Mouse (Mus musculus): ENCODE measurements at regions not wholly inside any gene's neighbourhood (a gene's known extent, or its start where the extent isn't known, plus 50 kb on each side); places are given as distances from the start of the nearest gene placed in this dataset.

DNA sequence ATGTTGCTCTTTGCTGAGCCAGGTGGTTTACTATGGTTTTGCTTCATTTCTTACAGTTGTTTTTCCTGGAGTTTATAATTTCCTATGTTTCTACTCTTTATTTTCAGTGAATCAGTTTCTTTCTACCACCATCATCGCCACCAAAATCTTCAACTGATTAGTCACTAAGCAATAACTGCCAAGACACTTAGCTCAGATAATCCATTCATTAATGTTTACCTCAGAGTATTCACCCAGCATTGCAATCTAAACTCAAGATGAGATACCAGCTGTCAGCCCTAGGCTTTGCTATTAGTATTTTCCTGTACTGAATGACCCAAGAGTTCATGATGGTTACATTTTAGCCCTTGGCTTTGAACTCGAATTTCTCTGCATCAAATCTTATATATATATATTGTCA is 96.8 kb upstream of the Cadm1 start:
- WGBS, result 78% methylated on average over 2 of the region's 2 CpGs
- Histone ChIP-seq H3K4me1 (replicated peaks) (peaks cover 8% of the 10 kb centered on the region; the same call in 1 of the 2 replicates), H3K4me3 (no peak overlapping the region), H3K4me2 (no peak overlapping the region), H3K27me3 (no peaks in the 10 kb centered on the region), H3K27ac (replicated peaks) (no peak overlapping the region), H3K9ac (no peak overlapping the region), H3K9me3 (no peaks in the 10 kb centered on the region), H3K36me3 (no peaks in the 10 kb centered on the region)
- no peak for ATAC-seq (ENCODE audit: low FRiP score, low read depth)

DNA sequence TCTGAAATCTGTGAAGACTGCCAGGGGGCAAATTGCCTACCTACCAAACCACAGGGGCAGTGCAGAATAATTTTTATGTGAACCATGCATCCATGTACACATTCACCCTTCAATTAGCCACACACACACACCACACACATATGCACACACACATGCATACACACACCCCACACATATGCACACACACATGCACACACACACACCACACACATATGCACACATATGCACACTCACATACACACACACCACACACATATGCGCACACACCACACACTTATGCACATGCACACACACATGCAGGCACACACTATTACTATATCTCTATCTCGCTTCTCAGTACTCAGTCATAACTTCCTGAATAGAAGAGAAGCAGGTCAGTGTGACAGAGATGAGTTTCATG is 95.9 kb upstream of the Cadm1 start:
- H3K27me3 ChIP-seq, result no peaks in the 10 kb centered on the region
- WGBS, result 95% methylated on average over 2 of the region's 2 CpGs
- no peak overlapping the region for H3K27ac ChIP-seq (replicated peaks)
- no peak overlapping the region for H3K4me2 ChIP-seq
- H3K9ac ChIP-seq, result no peak overlapping the region
- H3K4me1 ChIP-seq (replicated peaks), result peaks cover 8% of the 10 kb centered on the region; the same call in 1 of the 2 replicates
- no peaks in the 10 kb centered on the region for H3K36me3 ChIP-seq
- no peaks in the 10 kb centered on the region for H3K9me3 ChIP-seq
- H3K4me3 ChIP-seq, result no peak overlapping the region
- ATAC-seq (ENCODE audit: low FRiP score, low read depth), result no peak

DNA sequence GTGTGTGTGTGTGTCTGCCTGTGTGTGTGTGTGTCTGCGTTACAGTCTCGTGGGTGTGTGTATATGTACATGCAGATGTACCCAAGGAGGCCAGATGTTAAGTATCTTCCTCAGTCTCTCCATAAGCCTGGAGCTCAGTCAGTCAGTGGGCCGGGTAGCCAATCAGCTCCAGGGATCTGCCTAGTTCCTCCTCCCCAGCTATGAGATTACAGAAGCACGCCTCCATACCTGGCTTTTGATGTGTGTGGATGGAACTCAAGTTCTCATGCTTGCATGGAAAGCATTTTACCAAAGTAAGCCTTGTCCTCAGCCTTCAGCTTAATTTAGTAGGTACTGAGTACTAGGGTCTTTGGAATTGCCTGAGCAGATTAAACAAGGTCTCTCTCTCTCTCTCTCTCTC is 91.0 kb upstream of the Cadm1 start:
- peaks cover 18% of the 10 kb centered on the region for H3K4me1 ChIP-seq (replicated peaks)
- no peak overlapping the region for H3K27ac ChIP-seq (replicated peaks)
- H3K36me3 ChIP-seq, result no peaks in the 10 kb centered on the region
- H3K4me3 ChIP-seq, result no peak overlapping the region
- WGBS, result 75% methylated on average over 4 of the region's 4 CpGs
- no peak for ATAC-seq (ENCODE audit: low FRiP score, low read depth)
- no peak overlapping the region for H3K9ac ChIP-seq
- H3K4me2 ChIP-seq, result no peak overlapping the region
- no peaks in the 10 kb centered on the region for H3K27me3 ChIP-seq
- no peaks in the 10 kb centered on the region for H3K9me3 ChIP-seq

DNA sequence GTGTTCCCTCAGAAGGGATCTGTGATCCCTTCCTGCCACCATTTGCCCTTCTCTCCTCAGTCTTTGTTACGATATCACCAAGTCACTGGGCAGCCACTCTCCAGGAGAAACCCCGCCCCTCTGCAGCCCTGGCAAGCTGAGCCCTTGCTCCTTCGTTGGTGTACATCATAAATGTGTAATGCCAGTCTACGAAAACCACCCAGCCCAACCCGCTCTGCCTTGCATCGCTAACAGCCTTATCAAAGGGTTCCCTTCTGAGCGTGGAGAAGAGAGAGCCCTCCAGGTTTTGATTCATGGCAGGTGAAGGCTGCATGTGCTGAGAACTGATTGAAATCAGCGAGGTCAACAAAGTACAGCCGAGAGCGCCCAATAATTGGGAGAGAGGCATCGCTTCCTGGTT is 90.5 kb upstream of the Cadm1 start:
- no peak for ATAC-seq (ENCODE audit: low FRiP score, low read depth)
- 28% methylated on average over 11 of the region's 11 CpGs for WGBS
- Histone ChIP-seq H3K27ac (replicated peaks) (no peak overlapping the region), H3K36me3 (no peaks in the 10 kb centered on the region), H3K9ac (no peak overlapping the region), H3K4me2 (peak overlapping the region; percentile 49), H3K4me3 (peak overlapping the region; percentile 21), H3K9me3 (no peaks in the 10 kb centered on the region), H3K27me3 (no peaks in the 10 kb centered on the region), H3K4me1 (replicated peaks) (peaks cover 18% of the 10 kb centered on the region)

DNA sequence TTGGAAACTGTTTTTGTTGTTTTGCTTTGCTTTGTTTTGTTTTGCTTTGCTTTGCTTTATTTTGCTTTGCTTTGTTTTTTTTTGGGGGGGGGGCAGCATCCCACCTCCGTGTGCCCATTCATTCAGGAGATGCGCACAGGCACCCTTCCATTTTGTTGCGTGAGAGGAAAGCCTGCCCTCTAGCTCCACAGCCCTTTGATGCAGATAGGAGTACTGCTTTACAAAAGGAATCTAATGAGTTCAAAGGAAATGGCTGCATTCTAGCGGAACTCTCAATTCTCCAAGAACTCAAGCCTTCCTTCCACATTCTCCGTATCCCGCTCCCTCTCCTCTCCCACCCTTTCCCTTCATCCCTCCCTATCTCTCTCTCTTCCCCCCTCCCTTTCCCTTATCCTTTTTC is 89.8 kb upstream of the Cadm1 start:
- 17% methylated on average over 6 of the region's 6 CpGs for WGBS
- Histone ChIP-seq H3K9ac (no peak overlapping the region), H3K4me1 (replicated peaks) (peaks cover 15% of the 10 kb centered on the region), H3K36me3 (no peaks in the 10 kb centered on the region), H3K4me3 (peak overlapping the region; percentile 21), H3K9me3 (no peaks in the 10 kb centered on the region), H3K27me3 (no peaks in the 10 kb centered on the region), H3K27ac (replicated peaks) (no peak overlapping the region), H3K4me2 (peak overlapping the region; percentile 49)
- no peak; the same call in 1 of the 2 replicates for ATAC-seq (ENCODE audit: low FRiP score, low read depth)

DNA sequence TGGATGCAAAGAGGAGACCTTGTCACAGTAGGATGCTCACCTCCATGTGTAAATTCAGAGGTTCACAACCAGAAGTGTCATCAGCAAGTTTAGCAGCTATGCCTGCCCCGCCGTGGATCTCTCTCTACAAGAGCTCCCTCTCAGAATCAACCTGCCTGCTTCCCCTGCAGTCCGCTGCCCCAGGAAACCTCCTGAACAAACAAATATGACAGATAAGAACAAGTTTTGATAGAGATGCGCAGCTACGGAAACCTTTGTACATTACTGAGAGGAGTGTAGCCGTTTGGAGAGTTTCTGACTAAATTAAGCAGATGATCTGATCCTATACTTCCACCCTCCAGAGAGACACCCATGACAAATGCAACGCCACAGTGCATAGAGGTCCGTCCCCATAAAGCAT is 88.8 kb upstream of the Cadm1 start:
- no peaks in the 10 kb centered on the region for H3K9me3 ChIP-seq
- no peak overlapping the region for H3K27ac ChIP-seq (replicated peaks)
- WGBS, result 88% methylated on average over 8 of the region's 8 CpGs
- no peak overlapping the region for H3K9ac ChIP-seq
- H3K27me3 ChIP-seq, result no peaks in the 10 kb centered on the region
- H3K4me1 ChIP-seq (replicated peaks), result peaks cover 11% of the 10 kb centered on the region
- no peaks in the 10 kb centered on the region for H3K36me3 ChIP-seq
- no peak overlapping the region for H3K4me2 ChIP-seq
- H3K4me3 ChIP-seq, result no peak overlapping the region
- no peak for ATAC-seq (ENCODE audit: low FRiP score, low read depth)

DNA sequence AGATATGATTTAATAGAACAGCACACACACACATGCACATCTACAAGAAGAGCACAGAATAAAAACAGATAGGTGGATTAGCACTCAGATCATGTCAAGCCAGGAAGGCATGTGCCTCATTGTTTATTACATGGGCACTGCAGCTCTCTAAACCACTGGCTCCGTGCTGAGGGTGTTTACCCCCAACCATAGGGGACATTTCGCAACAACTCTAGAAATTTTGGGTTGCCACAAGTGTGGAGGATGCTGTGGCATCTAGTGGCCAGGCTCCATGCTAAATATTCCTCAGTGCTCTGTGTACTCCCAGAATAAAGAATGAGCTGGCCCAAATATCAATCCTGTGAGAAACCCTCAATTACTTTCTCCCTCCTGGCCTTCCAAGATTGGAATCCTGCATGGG is 85.8 kb upstream of the Cadm1 start:
- Histone ChIP-seq H3K9ac (no peak overlapping the region), H3K4me1 (replicated peaks) (peaks cover 11% of the 10 kb centered on the region), H3K27ac (replicated peaks) (no peak overlapping the region), H3K36me3 (no peaks in the 10 kb centered on the region), H3K4me3 (no peak overlapping the region), H3K27me3 (no peaks in the 10 kb centered on the region), H3K9me3 (no peaks in the 10 kb centered on the region), H3K4me2 (no peak overlapping the region)
- 88% methylated on average over 2 of the region's 2 CpGs for WGBS
- ATAC-seq (ENCODE audit: low FRiP score, low read depth), result no peak

DNA sequence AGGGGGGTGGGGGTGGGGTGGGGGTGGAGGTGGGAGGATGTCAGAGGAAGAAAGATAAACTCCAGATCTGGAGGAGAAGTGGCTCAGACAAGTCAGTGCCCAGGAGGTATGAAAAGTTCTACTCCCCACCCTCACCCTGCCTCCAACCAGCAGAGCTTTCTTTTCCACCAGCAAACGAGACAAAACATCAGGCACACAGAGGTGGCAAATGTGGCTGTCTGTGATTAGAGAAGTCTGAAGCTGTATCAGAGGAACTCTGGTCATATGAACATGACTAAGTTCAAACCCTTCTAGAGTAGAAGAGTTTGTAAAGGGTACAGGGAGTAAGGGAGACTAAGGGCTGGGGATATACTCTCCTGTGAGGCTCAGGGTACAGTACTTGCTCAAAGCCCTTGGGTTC is 85.2 kb upstream of the Cadm1 start:
- 34% methylated on average over 1 of the region's 1 CpGs for WGBS
- ATAC-seq (ENCODE audit: low FRiP score, low read depth), result no peak
- Histone ChIP-seq H3K4me1 (replicated peaks) (peaks cover 7% of the 10 kb centered on the region), H3K4me3 (no peak overlapping the region), H3K36me3 (no peaks in the 10 kb centered on the region), H3K4me2 (no peak overlapping the region), H3K9me3 (no peaks in the 10 kb centered on the region), H3K27me3 (no peaks in the 10 kb centered on the region), H3K9ac (no peak overlapping the region), H3K27ac (replicated peaks) (no peak overlapping the region)

DNA sequence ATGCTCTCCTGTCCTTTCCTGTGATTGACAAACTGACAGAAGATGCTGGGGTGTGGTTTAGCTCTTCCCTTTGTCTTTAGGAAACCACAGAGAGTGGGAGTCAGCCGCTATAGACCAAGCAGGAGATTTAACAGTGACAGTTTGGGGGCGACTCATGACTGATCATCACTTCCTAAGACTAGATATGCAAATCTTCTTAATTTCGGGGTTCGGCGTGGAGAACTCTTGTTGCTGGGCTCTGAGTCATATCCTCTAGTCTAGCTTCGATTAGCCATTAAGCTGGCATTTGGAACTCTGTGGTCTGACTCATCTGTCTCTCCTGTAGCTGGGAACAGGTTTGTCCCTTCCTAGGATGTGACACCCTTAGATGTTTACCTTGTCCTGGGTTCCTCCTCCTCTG is 84.6 kb upstream of the Cadm1 start:
- Histone ChIP-seq H3K27ac (replicated peaks) (no peak overlapping the region), H3K9ac (no peak overlapping the region), H3K4me3 (no peak overlapping the region), H3K27me3 (no peaks in the 10 kb centered on the region), H3K4me1 (replicated peaks) (0 out of 2 replicates have a peak, but pooled peaks cover 3% of the 10 kb centered on the region), H3K36me3 (no peaks in the 10 kb centered on the region), H3K4me2 (no peak overlapping the region), H3K9me3 (no peaks in the 10 kb centered on the region)
- 73% methylated on average over 6 of the region's 6 CpGs for WGBS
- ATAC-seq (ENCODE audit: low FRiP score, low read depth), result no peak

DNA sequence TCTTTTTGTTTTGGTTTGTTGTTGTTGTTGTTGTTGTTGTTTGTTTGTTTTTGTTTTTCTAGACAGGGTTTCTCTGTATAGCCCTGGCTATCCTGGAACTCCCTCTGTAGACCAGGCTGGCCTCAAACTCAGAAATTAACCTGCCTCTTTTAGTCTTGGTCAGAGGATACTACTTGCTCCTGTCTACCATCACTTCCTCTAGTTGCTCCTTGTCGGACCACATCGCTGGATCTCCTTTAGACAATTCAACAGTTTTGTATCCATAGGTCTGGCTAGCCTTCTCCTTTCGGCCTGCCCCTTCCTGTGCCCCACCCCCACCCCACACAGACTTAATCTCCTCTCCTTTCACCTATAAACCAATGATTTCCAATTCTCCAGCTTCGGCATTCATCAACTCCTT is 77.2 kb upstream of the Cadm1 start:
- Histone ChIP-seq H3K27me3 (no peaks in the 10 kb centered on the region), H3K4me1 (replicated peaks) (no peaks in the 10 kb centered on the region), H3K4me2 (no peak overlapping the region), H3K9me3 (no peaks in the 10 kb centered on the region), H3K9ac (no peak overlapping the region), H3K4me3 (no peak overlapping the region), H3K27ac (replicated peaks) (no peak overlapping the region), H3K36me3 (no peaks in the 10 kb centered on the region)
- WGBS, result 88% methylated on average over 4 of the region's 4 CpGs
- ATAC-seq (ENCODE audit: low FRiP score, low read depth), result no peak

DNA sequence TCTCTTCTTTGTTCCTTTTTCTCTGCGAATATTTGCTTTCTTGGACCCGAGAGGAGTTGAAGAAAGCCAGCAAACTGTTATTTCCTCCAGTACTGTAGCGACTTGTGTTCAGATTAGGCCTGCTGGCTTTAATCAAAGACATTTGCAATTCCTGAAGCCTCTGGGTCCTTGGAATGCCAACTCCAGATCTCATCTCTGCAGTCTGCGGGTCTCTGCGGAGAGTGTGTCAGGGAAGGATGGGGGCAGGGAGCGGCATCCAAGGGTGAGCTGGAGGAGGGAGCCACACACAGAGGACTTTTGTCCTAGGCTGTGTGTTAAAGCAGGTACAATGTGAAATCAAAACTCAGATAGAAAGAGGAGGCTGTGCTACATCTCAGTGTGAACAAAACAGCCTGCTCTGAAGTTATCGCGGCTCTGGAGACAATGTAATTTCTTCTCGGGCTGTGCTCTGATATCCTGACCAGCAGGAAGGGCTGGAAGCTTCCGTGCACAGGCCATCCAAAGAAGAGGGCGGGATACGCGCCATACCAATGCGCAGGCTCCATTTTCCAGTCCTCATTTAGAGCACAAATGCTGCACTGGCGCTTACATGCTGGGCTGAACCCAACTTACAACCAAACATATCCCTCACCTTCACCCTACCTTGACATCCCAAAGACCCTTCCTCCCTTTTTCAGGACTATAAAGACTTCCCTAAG is 71.1 kb upstream of the Cadm1 start:
- no peak for ATAC-seq (ENCODE audit: low FRiP score, low read depth)
- Histone ChIP-seq H3K4me3 (no peak overlapping the region), H3K4me1 (replicated peaks) (peaks cover 5% of the 10 kb centered on the region; the same call in 1 of the 2 replicates), H3K9ac (no peak overlapping the region), H3K4me2 (no peak overlapping the region), H3K27me3 (no peaks in the 10 kb centered on the region), H3K36me3 (no peaks in the 10 kb centered on the region), H3K27ac (replicated peaks) (no peak overlapping the region), H3K9me3 (no peaks in the 10 kb centered on the region)
- 55% methylated on average over 15 of the region's 15 CpGs for WGBS

DNA sequence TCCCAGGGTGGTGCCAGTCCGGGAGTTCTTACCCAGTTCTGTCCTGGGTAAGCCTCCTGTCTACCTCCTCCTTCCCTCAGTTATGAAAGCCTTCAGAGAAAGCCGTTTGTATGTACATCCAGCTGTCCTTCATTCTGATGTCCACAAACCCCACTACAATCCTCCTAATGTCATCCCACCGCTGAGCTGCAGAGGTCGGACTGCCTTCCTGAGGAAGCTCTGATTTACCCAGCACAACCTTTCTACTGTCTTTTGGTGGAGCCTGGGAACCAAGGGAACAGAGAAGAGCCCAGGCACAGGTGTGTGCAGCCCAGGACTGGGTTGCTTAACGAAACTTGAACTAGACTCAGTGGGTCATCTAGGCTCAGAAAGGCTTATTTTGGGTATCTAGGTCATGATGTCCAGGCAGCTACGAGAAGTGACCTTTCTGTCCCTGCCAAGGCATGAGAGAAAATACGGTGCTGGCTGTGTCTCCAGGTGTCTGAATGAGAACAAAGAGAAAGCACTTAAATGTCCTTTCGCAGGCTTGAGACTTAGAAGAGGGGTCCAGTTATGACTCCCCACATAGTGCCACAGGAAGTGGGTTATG is 70.4 kb upstream of the Cadm1 start:
- H3K4me3 ChIP-seq, result no peak overlapping the region
- no peak overlapping the region for H3K4me2 ChIP-seq
- WGBS, result 85% methylated on average over 8 of the region's 8 CpGs
- no peaks in the 10 kb centered on the region for H3K9me3 ChIP-seq
- H3K4me1 ChIP-seq (replicated peaks), result peaks cover 5% of the 10 kb centered on the region; the same call in 1 of the 2 replicates
- no peak overlapping the region for H3K27ac ChIP-seq (replicated peaks)
- ATAC-seq (ENCODE audit: low FRiP score, low read depth), result no peak
- no peaks in the 10 kb centered on the region for H3K36me3 ChIP-seq
- no peaks in the 10 kb centered on the region for H3K27me3 ChIP-seq
- no peak overlapping the region for H3K9ac ChIP-seq

DNA sequence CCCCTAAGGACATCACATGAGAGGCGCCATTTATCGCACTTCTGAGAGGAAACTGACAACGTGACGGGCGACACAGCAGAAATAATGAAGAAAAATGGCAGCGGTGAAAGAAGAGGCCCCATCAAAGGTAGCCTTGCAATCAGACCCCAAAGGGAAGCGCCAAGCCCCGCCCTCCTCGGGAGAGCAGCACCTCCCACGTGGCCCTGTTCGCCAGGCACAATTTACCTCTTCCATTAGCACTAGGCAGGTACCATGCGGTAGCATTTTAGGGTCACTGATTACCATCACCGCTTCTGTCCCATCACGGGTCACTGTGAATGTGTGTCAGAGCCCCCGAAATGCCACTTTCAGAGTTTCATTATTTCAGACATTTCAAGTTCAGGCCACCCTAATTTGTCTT is 69.7 kb upstream of the Cadm1 start:
- no peaks in the 10 kb centered on the region for H3K9me3 ChIP-seq
- H3K36me3 ChIP-seq, result no peaks in the 10 kb centered on the region
- no peaks in the 10 kb centered on the region for H3K27me3 ChIP-seq
- H3K4me1 ChIP-seq (replicated peaks), result peaks cover 5% of the 10 kb centered on the region; the same call in 1 of the 2 replicates
- ATAC-seq (ENCODE audit: low FRiP score, low read depth), result no peak
- H3K27ac ChIP-seq (replicated peaks), result no peak overlapping the region
- no peak overlapping the region for H3K9ac ChIP-seq
- WGBS, result 73% methylated on average over 15 of the region's 15 CpGs
- H3K4me2 ChIP-seq, result no peak overlapping the region
- H3K4me3 ChIP-seq, result no peak overlapping the region
